Mouse (Mus musculus): ENCODE results near the gene Tmem45a. TPM values are rescaled to one million over a fixed set of nuclear protein-coding genes. Genes with fewer than 3 reads are reported as not detected.

The Tmem45a gene
- polyA plus RNA-seq, 1 experiment = 2.7 TPM

- no peak overlapping the region for H3K27ac ChIP-seq (ENCODE audit: control insufficient read depth, insufficient read depth, low read length)
- no peak for DNase-seq
- no peaks in the 10 kb centered on the region for H3K4me1 ChIP-seq (replicated peaks; ENCODE audit: control insufficient read depth, insufficient read depth, low read length)
- TF ChIP-seq POLR2A (IDR thresholded peaks at IDR 0.05; ENCODE audit: control insufficient read depth, extremely low read depth, insufficient read depth, low read length, poor library complexity) = no peak
- no peak for TF ChIP-seq CTCF (IDR thresholded peaks at IDR 0.05; ENCODE audit: borderline replicate concordance, control insufficient read depth, extremely low read depth, insufficient read depth, low read length, poor library complexity)
- 84% methylated on average over 10 of the region's 10 CpGs for WGBS
- no peak overlapping the region for H3K4me3 ChIP-seq (ENCODE audit: control insufficient read depth, insufficient read depth, low read length)
- H3K27me3 ChIP-seq (ENCODE audit: control insufficient read depth, insufficient read depth, low read length) = no peaks in the 10 kb centered on the region
- no peaks in the 10 kb centered on the region for H3K36me3 ChIP-seq (ENCODE audit: control insufficient read depth, insufficient read depth, low read length)
Measured at GRCm38 (mm10) chr16:56852841-56853587, 33.0 kb downstream of the Tmem45a start.

DNA sequence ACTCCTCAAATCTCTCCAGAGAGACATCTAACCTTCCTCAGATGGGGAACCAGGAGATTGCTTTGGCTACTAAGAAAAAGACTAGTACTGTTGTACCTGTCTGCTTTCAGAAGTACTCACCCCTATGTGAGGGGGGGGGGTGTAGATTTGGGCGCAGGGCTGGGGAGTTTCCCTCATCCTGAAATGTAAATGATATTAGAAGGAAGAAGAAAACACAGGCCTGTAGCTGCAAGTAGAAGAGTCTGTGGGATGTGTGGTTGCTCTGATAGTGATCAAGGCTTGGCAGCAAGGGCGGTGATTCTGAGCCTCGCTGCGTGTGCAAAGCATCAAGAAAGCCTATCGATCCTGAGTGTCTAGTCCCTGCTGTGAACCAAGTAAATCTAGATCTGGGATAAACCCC lies 43.0 kb downstream of the Tmem45a start:
- TF ChIP-seq CTCF (IDR thresholded peaks at IDR 0.05; ENCODE audit: borderline replicate concordance, control insufficient read depth, extremely low read depth, insufficient read depth, low read length, poor library complexity) (no peak), POLR2A (IDR thresholded peaks at IDR 0.05; ENCODE audit: control insufficient read depth, extremely low read depth, insufficient read depth, low read length, poor library complexity) (no peak)
- DNase-seq = no peak
- H3K4me3 ChIP-seq (ENCODE audit: control insufficient read depth, insufficient read depth, low read length) = no peak overlapping the region
- H3K27ac ChIP-seq (ENCODE audit: control insufficient read depth, insufficient read depth, low read length) = no peak overlapping the region
- no peaks in the 10 kb centered on the region for H3K27me3 ChIP-seq (ENCODE audit: control insufficient read depth, insufficient read depth, low read length)
- no peaks in the 10 kb centered on the region for H3K36me3 ChIP-seq (ENCODE audit: control insufficient read depth, insufficient read depth, low read length)
- 76% methylated on average over 5 of the region's 5 CpGs for WGBS
- no peaks in the 10 kb centered on the region for H3K4me1 ChIP-seq (replicated peaks; ENCODE audit: control insufficient read depth, insufficient read depth, low read length)

DNA sequence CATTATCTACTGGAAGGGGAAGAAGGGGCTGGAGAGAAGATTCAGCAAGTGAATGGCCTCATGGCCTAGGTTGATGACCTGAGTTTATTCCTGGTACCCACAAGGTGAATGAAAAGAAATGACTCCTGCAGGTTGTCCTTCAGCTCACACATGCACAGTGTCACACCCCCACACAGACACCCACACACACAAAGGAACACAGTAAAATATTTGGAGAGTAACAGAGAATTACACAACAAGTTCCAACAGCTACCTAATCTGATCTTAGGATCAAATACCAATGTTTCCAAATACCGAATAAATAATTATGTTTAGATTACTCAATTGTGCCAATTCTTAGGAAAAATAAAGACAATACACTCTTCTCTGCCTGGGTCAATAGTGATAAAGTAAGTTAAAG lies 52.7 kb downstream of the Tmem45a start:
- TF ChIP-seq POLR2A (IDR thresholded peaks at IDR 0.05; ENCODE audit: control insufficient read depth, extremely low read depth, insufficient read depth, low read length, poor library complexity) (no peak), CTCF (IDR thresholded peaks at IDR 0.05; ENCODE audit: borderline replicate concordance, control insufficient read depth, extremely low read depth, insufficient read depth, low read length, poor library complexity) (no peak)
- DNase-seq = no peak
- Histone ChIP-seq H3K4me1 (replicated peaks; ENCODE audit: control insufficient read depth, insufficient read depth, low read length) (no peaks in the 10 kb centered on the region), H3K27me3 (ENCODE audit: control insufficient read depth, insufficient read depth, low read length) (no peaks in the 10 kb centered on the region), H3K36me3 (ENCODE audit: control insufficient read depth, insufficient read depth, low read length) (no peaks in the 10 kb centered on the region), H3K4me3 (ENCODE audit: control insufficient read depth, insufficient read depth, low read length) (no peak overlapping the region), H3K27ac (ENCODE audit: control insufficient read depth, insufficient read depth, low read length) (no peak overlapping the region)
- 91% methylated on average over 1 of the region's 1 CpGs for WGBS

DNA sequence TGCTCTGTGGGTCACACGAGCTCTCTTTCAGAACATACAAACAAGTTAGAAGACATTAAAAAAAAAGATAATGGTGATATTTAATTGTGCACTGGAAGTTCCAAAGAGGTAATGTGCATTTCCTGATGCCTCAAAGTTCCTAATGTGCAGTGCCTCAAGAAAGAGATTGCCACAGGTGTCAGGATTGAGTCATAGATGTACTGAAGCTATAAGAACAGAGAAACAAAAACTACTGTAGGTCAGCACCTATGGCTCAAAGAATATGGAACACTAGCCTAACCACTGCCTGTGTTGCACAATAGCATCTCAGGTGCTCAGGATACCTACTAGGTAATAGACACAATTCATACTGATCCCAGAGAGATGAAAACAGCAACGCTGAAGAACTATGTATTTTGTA lies 54.0 kb downstream of the Tmem45a start:
- H3K4me3 ChIP-seq (ENCODE audit: control insufficient read depth, insufficient read depth, low read length) = no peak overlapping the region
- no peak overlapping the region for H3K27ac ChIP-seq (ENCODE audit: control insufficient read depth, insufficient read depth, low read length)
- no peaks in the 10 kb centered on the region for H3K27me3 ChIP-seq (ENCODE audit: control insufficient read depth, insufficient read depth, low read length)
- no peak for DNase-seq
- no peaks in the 10 kb centered on the region for H3K4me1 ChIP-seq (replicated peaks; ENCODE audit: control insufficient read depth, insufficient read depth, low read length)
- H3K36me3 ChIP-seq (ENCODE audit: control insufficient read depth, insufficient read depth, low read length) = no peaks in the 10 kb centered on the region
- 96% methylated on average over 2 of the region's 2 CpGs for WGBS
- TF ChIP-seq CTCF (IDR thresholded peaks at IDR 0.05; ENCODE audit: borderline replicate concordance, control insufficient read depth, extremely low read depth, insufficient read depth, low read length, poor library complexity) = no peak
- TF ChIP-seq POLR2A (IDR thresholded peaks at IDR 0.05; ENCODE audit: control insufficient read depth, extremely low read depth, insufficient read depth, low read length, poor library complexity) = no peak

- Histone ChIP-seq H3K27me3 (ENCODE audit: control insufficient read depth, insufficient read depth, low read length) (no peaks in the 10 kb centered on the region), H3K4me3 (ENCODE audit: control insufficient read depth, insufficient read depth, low read length) (no peak overlapping the region), H3K4me1 (replicated peaks; ENCODE audit: control insufficient read depth, insufficient read depth, low read length) (no peaks in the 10 kb centered on the region), H3K36me3 (ENCODE audit: control insufficient read depth, insufficient read depth, low read length) (no peaks in the 10 kb centered on the region), H3K27ac (ENCODE audit: control insufficient read depth, insufficient read depth, low read length) (no peak overlapping the region)
- no peak for DNase-seq
- 86% methylated on average over 6 of the region's 6 CpGs for WGBS
- TF ChIP-seq CTCF (IDR thresholded peaks at IDR 0.05; ENCODE audit: borderline replicate concordance, control insufficient read depth, extremely low read depth, insufficient read depth, low read length, poor library complexity) (no peak), POLR2A (IDR thresholded peaks at IDR 0.05; ENCODE audit: control insufficient read depth, extremely low read depth, insufficient read depth, low read length, poor library complexity) (no peak)
Measured at GRCm38 (mm10) chr16:56801370-56802109, 84.4 kb downstream of the Tmem45a start.

GRCm38 (mm10) chr16:56800946-56801345 lies 85.0 kb downstream of the Tmem45a start:
- H3K4me3 ChIP-seq (ENCODE audit: control insufficient read depth, insufficient read depth, low read length) = no peak overlapping the region
- H3K27me3 ChIP-seq (ENCODE audit: control insufficient read depth, insufficient read depth, low read length) = no peaks in the 10 kb centered on the region
- TF ChIP-seq CTCF (IDR thresholded peaks at IDR 0.05; ENCODE audit: borderline replicate concordance, control insufficient read depth, extremely low read depth, insufficient read depth, low read length, poor library complexity) = no peak
- TF ChIP-seq POLR2A (IDR thresholded peaks at IDR 0.05; ENCODE audit: control insufficient read depth, extremely low read depth, insufficient read depth, low read length, poor library complexity) = no peak
- 88% methylated on average over 7 of the region's 7 CpGs for WGBS
- no peak for DNase-seq
- H3K36me3 ChIP-seq (ENCODE audit: control insufficient read depth, insufficient read depth, low read length) = no peaks in the 10 kb centered on the region
- H3K4me1 ChIP-seq (replicated peaks; ENCODE audit: control insufficient read depth, insufficient read depth, low read length) = no peaks in the 10 kb centered on the region
- no peak overlapping the region for H3K27ac ChIP-seq (ENCODE audit: control insufficient read depth, insufficient read depth, low read length)

All from thymus, adult 2 months (tissue).